8 mouse cellular contexts compared by ENCODE assay signal in genomic region chr5:128203879-128204581, GRCm38 (mm10).
A peak's percentile ranks its signal among the peaks of the same experiment; 100 is the strongest.
DNase-seq lines count a peak whose midpoint lies in the region; ATAC-seq and TF ChIP-seq lines count a peak whose summit lies in the region.

No protein-coding gene starts in this region.

- no peaks in the 10 kb centered on the region for H3K27me3 ChIP-seq in heart, postnatal 0 days (ENCODE audit: control insufficient read depth, insufficient read depth, low read length)
- peaks cover 6% of the 10 kb centered on the region; the same call in 1 of the 2 replicates for H3K27me3 ChIP-seq in forebrain, embryonic 12.5 days
- H3K27me3 ChIP-seq in limb, embryonic 13.5 days = no peaks in the 10 kb centered on the region

- TF ChIP-seq EP300 in heart, postnatal 0 days (IDR thresholded peaks at IDR 0.05; ENCODE audit: low read depth) = no peak

- H3K4me2 ChIP-seq in heart, postnatal 0 days (ENCODE audit: low read depth, low read length) = 0 out of 2 replicates have a peak overlapping the region, but pooled peaks have one; percentile 9
- peak overlapping the region; percentile 31 for H3K4me2 ChIP-seq in forebrain, embryonic 12.5 days
- H3K4me2 ChIP-seq in limb, embryonic 13.5 days (replicated peaks) = peak overlapping the region; percentile 37

- ATAC-seq in heart, postnatal 0 days (ENCODE audit: insufficient read depth, low read depth) = 0 out of 2 replicates have a peak, but pooled peaks have one; percentile 14
- peak; percentile 53 for ATAC-seq in forebrain, embryonic 12.5 days (ENCODE audit: low FRiP score)
- peak; percentile 51; the same call in 1 of the 2 replicates for ATAC-seq in limb, embryonic 13.5 days (ENCODE audit: low FRiP score, low read depth)

- 0 out of 2 replicates have a peak, but pooled peaks cover 2% of the 10 kb centered on the region for H3K9me3 ChIP-seq in heart, postnatal 0 days (replicated peaks; ENCODE audit: control insufficient read depth, low read length)
- no peaks in the 10 kb centered on the region for H3K9me3 ChIP-seq in forebrain, embryonic 12.5 days
- no peaks in the 10 kb centered on the region for H3K9me3 ChIP-seq in limb, embryonic 13.5 days

- H3K36me3 ChIP-seq in heart, postnatal 0 days (replicated peaks; ENCODE audit: control insufficient read depth, insufficient read depth, low read length) = no peaks in the 10 kb centered on the region
- no peaks in the 10 kb centered on the region for H3K36me3 ChIP-seq in forebrain, embryonic 12.5 days (replicated peaks)
- no peaks in the 10 kb centered on the region for H3K36me3 ChIP-seq in limb, embryonic 13.5 days

- DNase-seq in heart, postnatal 0 days (ENCODE audit: low spot score) = no peak
- DNase-seq in heart, adult 9 months (ENCODE audit: low spot score in 2 of 2) = no peak
- peak; percentile 60 for DNase-seq in retina, postnatal 1 day
- no peak for DNase-seq in natural killer cell, adult 2 months (ENCODE audit: low spot score in 2 of 2)
- no peak for DNase-seq in gastrocnemius, postnatal 10 days
- no peak for DNase-seq in urinary bladder, postnatal 36 days (ENCODE audit: low spot score in 2 of 2)

- H3K4me1 ChIP-seq in heart, postnatal 0 days (ENCODE audit: control insufficient read depth, insufficient read depth) = no peaks in the 10 kb centered on the region; the same call in 1 of the 2 replicates
- peaks cover 20% of the 10 kb centered on the region for H3K4me1 ChIP-seq in forebrain, embryonic 12.5 days
- H3K4me1 ChIP-seq in limb, embryonic 13.5 days = peaks cover 12% of the 10 kb centered on the region

- no peak overlapping the region for H3K9ac ChIP-seq in heart, postnatal 0 days (replicated peaks; ENCODE audit: low read depth, low read length)
- no peak overlapping the region for H3K9ac ChIP-seq in forebrain, embryonic 12.5 days
- H3K9ac ChIP-seq in limb, embryonic 13.5 days = no peak overlapping the region

- WGBS in heart, postnatal 0 days = 26% methylated on average over 9 of the region's 9 CpGs
- 9% methylated on average over 9 of the region's 9 CpGs for WGBS in forebrain, embryonic 12.5 days
- 38% methylated on average over 9 of the region's 9 CpGs for WGBS in limb, embryonic 13.5 days

- no peak overlapping the region for H3K27ac ChIP-seq in heart, postnatal 0 days (ENCODE audit: low read depth)
- H3K27ac ChIP-seq in forebrain, embryonic 12.5 days = peak overlapping the region; percentile 39; the same call in 1 of the 2 replicates
- H3K27ac ChIP-seq in limb, embryonic 13.5 days = peak overlapping the region; percentile 39; the same call in 1 of the 2 replicates

- H3K4me3 ChIP-seq in heart, postnatal 0 days (ENCODE audit: low read depth, low read length) = no peak overlapping the region
- no peak overlapping the region for H3K4me3 ChIP-seq in forebrain, embryonic 12.5 days (replicated peaks)
- H3K4me3 ChIP-seq in limb, embryonic 13.5 days = no peak overlapping the region

- TF ChIP-seq CTCF in heart, postnatal 0 days (IDR thresholded peaks at IDR 0.05; ENCODE audit: low read depth) = no peak
